Mouse (Mus musculus) G1E-ER4 (cell line): ENCODE data around the gene Rpn1. TPM values are rescaled to one million over a fixed set of nuclear protein-coding genes. Genes with fewer than 3 reads are reported as not detected.

Source experiments
- GATA1 ChIP-seq: IDR thresholded peaks from one replicate; pipeline ENCODE4 v1.8.0; 2012; ENCODE audit warnings: low read length, inconsistent platforms
- polyA plus RNA-seq: library from polyadenylated mRNA; stranded (reverse); fragments of >175 nt; gene quantifications from 2 replicates; pipeline ENCODE4 v1.2.3, GENCODE M21; 2012

The Rpn1 gene
- 39.1 and 45.3 TPM in 2 replicates for polyA plus RNA-seq

- TF ChIP-seq GATA1: no peak
Observed at GRCm38 (mm10) chr6:88084278-88085151, at the start of gene Rpn1. Gene Rpn1, plus strand, starts transcription at chr6:88084482.

- TF ChIP-seq GATA1: no peak
Observed at GRCm38 (mm10) chr6:88037471-88038045, 46.7 kb upstream of the Rpn1 start.

GRCm38 (mm10) chr6:88039426-88039825, 44.9 kb upstream of the Rpn1 start:
- TF ChIP-seq GATA1: no peak

GRCm38 (mm10) chr6:88041221-88041620, 43.1 kb upstream of the Rpn1 start:
- no peak for TF ChIP-seq GATA1

- no peak for TF ChIP-seq GATA1
Observed at GRCm38 (mm10) chr6:88042336-88042735, 41.9 kb upstream of the Rpn1 start.

GRCm38 (mm10) chr6:88044234-88044576, 40.1 kb upstream of the Rpn1 start:
- no peak for TF ChIP-seq GATA1

- TF ChIP-seq GATA1: no peak
Observed at GRCm38 (mm10) chr6:88044577-88045405, 39.5 kb upstream of the Rpn1 start, which contains the start of gene Rab7. Gene Rab7, minus strand, starts transcription at chr6:88045270.

- no peak for TF ChIP-seq GATA1
Observed at GRCm38 (mm10) chr6:88045406-88045766, 38.9 kb upstream of the Rpn1 start.

- TF ChIP-seq GATA1: no peak
Observed at GRCm38 (mm10) chr6:88047853-88048252, 36.4 kb upstream of the Rpn1 start.

GRCm38 (mm10) chr6:88049008-88049407, 35.3 kb upstream of the Rpn1 start:
- TF ChIP-seq GATA1: no peak

- no peak for TF ChIP-seq GATA1
Observed at GRCm38 (mm10) chr6:88051206-88051605, 33.1 kb upstream of the Rpn1 start.

- no peak for TF ChIP-seq GATA1
Observed at GRCm38 (mm10) chr6:88053228-88054080, 30.8 kb upstream of the Rpn1 start.

- TF ChIP-seq GATA1: no peak
Observed at GRCm38 (mm10) chr6:88054081-88054835, 30.0 kb upstream of the Rpn1 start.

- no peak for TF ChIP-seq GATA1
Observed at GRCm38 (mm10) chr6:88055663-88056062, 28.6 kb upstream of the Rpn1 start.

GRCm38 (mm10) chr6:88056866-88057265, 27.4 kb upstream of the Rpn1 start:
- no peak for TF ChIP-seq GATA1

GRCm38 (mm10) chr6:88059903-88060302, 24.4 kb upstream of the Rpn1 start:
- TF ChIP-seq GATA1: no peak
